Mouse (Mus musculus): ENCODE results near the gene Wars2. TPM values are rescaled to one million over a fixed set of nuclear protein-coding genes. Genes with fewer than 3 reads are reported as not detected.

The Wars2 gene
- total RNA-seq, 2 experiments from 2014 or later = 7.5 to 8.2 TPM

GRCm38 (mm10) chr3:99184373-99184772 lies 43.5 kb downstream of the Wars2 start:
- DNase-seq (ENCODE audit: low spot score in 2 of 2) = no peak

GRCm38 (mm10) chr3:99188097-99188496 lies 47.2 kb downstream of the Wars2 start:
- no peak for DNase-seq (ENCODE audit: low spot score in 2 of 2)

- DNase-seq (ENCODE audit: low spot score in 2 of 2) = no peak
Measured at GRCm38 (mm10) chr3:99193576-99193975, 52.7 kb downstream of the Wars2 start.

GRCm38 (mm10) chr3:99203331-99203730 lies 62.5 kb downstream of the Wars2 start:
- no peak for DNase-seq (ENCODE audit: low spot score in 2 of 2)

- DNase-seq (ENCODE audit: low spot score in 2 of 2) = no peak
Measured at GRCm38 (mm10) chr3:99208416-99208815, 67.5 kb downstream of the Wars2 start.

GRCm38 (mm10) chr3:99211105-99211698 lies 70.3 kb downstream of the Wars2 start:
- no peak for DNase-seq (ENCODE audit: low spot score in 2 of 2)

- DNase-seq (ENCODE audit: low spot score in 2 of 2) = no peak
Measured at GRCm38 (mm10) chr3:99227807-99228206, 86.9 kb downstream of the Wars2 start.

- peak; percentile 48 to 56 for DNase-seq (ENCODE audit: low spot score in 2 of 2)
Measured at GRCm38 (mm10) chr3:99233393-99234318, 92.8 kb downstream of the Wars2 start.

GRCm38 (mm10) chr3:99234319-99234869 lies 93.5 kb downstream of the Wars2 start:
- no peak for DNase-seq (ENCODE audit: low spot score in 2 of 2)

GRCm38 (mm10) chr3:99235116-99235803 lies 94.4 kb downstream of the Wars2 start:
- DNase-seq (ENCODE audit: low spot score in 2 of 2) = no peak

GRCm38 (mm10) chr3:99235804-99236755 lies 95.2 kb downstream of the Wars2 start:
- no peak for DNase-seq (ENCODE audit: low spot score in 2 of 2)

- DNase-seq (ENCODE audit: low spot score in 2 of 2) = no peak
Measured at GRCm38 (mm10) chr3:99238691-99239090, 97.8 kb downstream of the Wars2 start.

GRCm38 (mm10) chr3:99239301-99240045 lies 98.6 kb downstream of the Wars2 start:
- DNase-seq (ENCODE audit: low spot score in 2 of 2) = no peak

GRCm38 (mm10) chr3:99240213-99240720 lies 99.4 kb downstream of the Wars2 start, which contains the start of gene Tbx15:
Gene Tbx15, plus strand, starts transcription at chr3:99240381.
- no peak for DNase-seq (ENCODE audit: low spot score in 2 of 2)

- DNase-seq (ENCODE audit: low spot score in 2 of 2) = no peak
Measured at GRCm38 (mm10) chr3:99240811-99241738, 100.2 kb downstream of the Wars2 start.

GRCm38 (mm10) chr3:99242481-99242880 lies 101.6 kb downstream of the Wars2 start:
- no peak for DNase-seq (ENCODE audit: low spot score in 2 of 2)

GRCm38 (mm10) chr3:99245341-99245740 lies 104.5 kb downstream of the Wars2 start:
- DNase-seq (ENCODE audit: low spot score in 2 of 2) = no peak

- no peak for DNase-seq (ENCODE audit: low spot score in 2 of 2)
Measured at GRCm38 (mm10) chr3:99246629-99247028, 105.8 kb downstream of the Wars2 start.
